Mouse (Mus musculus): ENCODE results near the gene 2010111I01Rik.

- TF ChIP-seq POLR2A (IDR thresholded peaks at IDR 0.05; ENCODE audit: insufficient read depth, low read depth, low read length) (no peak), CTCF (IDR thresholded peaks at IDR 0.05; ENCODE audit: insufficient read depth, low read depth, low read length) (no peak)
Observed at GRCm38 (mm10) chr13:63244425-63244824, 279.7 kb downstream of the 2010111I01Rik start.
